Mouse (Mus musculus): ENCODE data around the gene Tenm2. TPM values are rescaled to one million over a fixed set of nuclear protein-coding genes. Genes with fewer than 3 reads are reported as not detected.
A peak's percentile ranks its signal among the peaks of the same experiment; 100 is the strongest.

Gene Tenm2
- polyA plus RNA-seq, 1 experiment from 2014 or later = 0.28 TPM

- H3K4me1 ChIP-seq (ENCODE audit: insufficient read depth) = no peaks in the 10 kb centered on the region
- peak; percentile 63 for TF ChIP-seq CTCF (IDR thresholded peaks at IDR 0.05; ENCODE audit: low read depth)
- H3K27me3 ChIP-seq (ENCODE audit: insufficient read depth, low read length) = no peaks in the 10 kb centered on the region
- H3K27ac ChIP-seq (ENCODE audit: low read depth) = no peak overlapping the region
- H3K9ac ChIP-seq = no peak overlapping the region
- ATAC-seq (ENCODE audit: insufficient read depth) (no peak), DNase-seq (peak; percentile 19)
- no peaks in the 10 kb centered on the region for H3K36me3 ChIP-seq (ENCODE audit: insufficient read depth)
- H3K4me2 ChIP-seq = no peak overlapping the region
- H3K4me3 ChIP-seq (ENCODE audit: low read depth, low read length) = no peak overlapping the region
- H3K9me3 ChIP-seq (ENCODE audit: low read depth, low read length) = no peaks in the 10 kb centered on the region
- WGBS = 74% methylated on average over 4 of the region's 4 CpGs
Measured at GRCm38 (mm10) chr11:36911406-36911805, 324.4 kb downstream of the Tenm2 start.

- H3K4me3 ChIP-seq (ENCODE audit: low read depth, low read length) = no peak overlapping the region
- no peaks in the 10 kb centered on the region for H3K27me3 ChIP-seq (ENCODE audit: insufficient read depth, low read length)
- no peak overlapping the region for H3K4me2 ChIP-seq
- no peak for ATAC-seq (ENCODE audit: insufficient read depth)
- 69% methylated on average over 1 of the region's 1 CpGs for WGBS
- H3K27ac ChIP-seq (ENCODE audit: low read depth) = no peak overlapping the region
- no peak for DNase-seq
- H3K9ac ChIP-seq = no peak overlapping the region
- no peaks in the 10 kb centered on the region for H3K36me3 ChIP-seq (ENCODE audit: insufficient read depth)
- H3K9me3 ChIP-seq (ENCODE audit: low read depth, low read length) = no peaks in the 10 kb centered on the region
- no peaks in the 10 kb centered on the region for H3K4me1 ChIP-seq (ENCODE audit: insufficient read depth)
- TF ChIP-seq CTCF (IDR thresholded peaks at IDR 0.05; ENCODE audit: low read depth) = no peak
Measured at GRCm38 (mm10) chr11:36909036-36909435, 326.7 kb downstream of the Tenm2 start.

GRCm38 (mm10) chr11:36902302-36902701, 333.5 kb downstream of the Tenm2 start:
- Histone ChIP-seq H3K27ac (ENCODE audit: low read depth) (no peak overlapping the region), H3K4me2 (no peak overlapping the region), H3K36me3 (ENCODE audit: insufficient read depth) (no peaks in the 10 kb centered on the region), H3K4me3 (ENCODE audit: low read depth, low read length) (no peak overlapping the region), H3K9me3 (ENCODE audit: low read depth, low read length) (no peaks in the 10 kb centered on the region), H3K9ac (no peak overlapping the region), H3K4me1 (ENCODE audit: insufficient read depth) (no peaks in the 10 kb centered on the region), H3K27me3 (ENCODE audit: insufficient read depth, low read length) (no peaks in the 10 kb centered on the region)
- DNase-seq = no peak
- TF ChIP-seq CTCF (IDR thresholded peaks at IDR 0.05; ENCODE audit: low read depth) = no peak
- ATAC-seq (ENCODE audit: insufficient read depth) = no peak
- 30% methylated on average over 2 of the region's 2 CpGs for WGBS

- DNase-seq (no peak), ATAC-seq (ENCODE audit: insufficient read depth) (no peak)
- no peak overlapping the region for H3K4me2 ChIP-seq
- TF ChIP-seq CTCF (IDR thresholded peaks at IDR 0.05; ENCODE audit: low read depth) = no peak
- no peaks in the 10 kb centered on the region for H3K36me3 ChIP-seq (ENCODE audit: insufficient read depth)
- H3K9ac ChIP-seq = no peak overlapping the region
- 61% methylated on average over 3 of the region's 3 CpGs for whole genome bisulfite sequencing
- H3K9me3 ChIP-seq (ENCODE audit: low read depth, low read length) = no peaks in the 10 kb centered on the region
- H3K27me3 ChIP-seq (ENCODE audit: insufficient read depth, low read length) = no peaks in the 10 kb centered on the region
- no peak overlapping the region for H3K27ac ChIP-seq (ENCODE audit: low read depth)
- H3K4me3 ChIP-seq (ENCODE audit: low read depth, low read length) = no peak overlapping the region
- H3K4me1 ChIP-seq (ENCODE audit: insufficient read depth) = no peaks in the 10 kb centered on the region
Measured at GRCm38 (mm10) chr11:36893061-36893460, 342.7 kb downstream of the Tenm2 start.

- no peak overlapping the region for H3K9ac ChIP-seq
- H3K9me3 ChIP-seq (ENCODE audit: low read depth, low read length) = no peaks in the 10 kb centered on the region
- ATAC-seq (ENCODE audit: insufficient read depth) (no peak), DNase-seq (peak; percentile 30)
- no peaks in the 10 kb centered on the region for H3K27me3 ChIP-seq (ENCODE audit: insufficient read depth, low read length)
- H3K4me1 ChIP-seq (ENCODE audit: insufficient read depth) = no peaks in the 10 kb centered on the region
- no peak for TF ChIP-seq CTCF (IDR thresholded peaks at IDR 0.05; ENCODE audit: low read depth)
- H3K4me3 ChIP-seq (ENCODE audit: low read depth, low read length) = no peak overlapping the region
- H3K4me2 ChIP-seq = no peak overlapping the region
- no peaks in the 10 kb centered on the region for H3K36me3 ChIP-seq (ENCODE audit: insufficient read depth)
- H3K27ac ChIP-seq (ENCODE audit: low read depth) = no peak overlapping the region
- 39% methylated on average over 3 of the region's 3 CpGs for WGBS
Measured at GRCm38 (mm10) chr11:36891106-36891505, 344.7 kb downstream of the Tenm2 start.

GRCm38 (mm10) chr11:36887490-36887889, 348.3 kb downstream of the Tenm2 start:
- Histone ChIP-seq H3K9ac (no peak overlapping the region), H3K36me3 (ENCODE audit: insufficient read depth) (no peaks in the 10 kb centered on the region), H3K27ac (ENCODE audit: low read depth) (no peak overlapping the region), H3K4me1 (ENCODE audit: insufficient read depth) (no peaks in the 10 kb centered on the region), H3K27me3 (ENCODE audit: insufficient read depth, low read length) (no peaks in the 10 kb centered on the region), H3K4me3 (ENCODE audit: low read depth, low read length) (no peak overlapping the region), H3K4me2 (no peak overlapping the region), H3K9me3 (ENCODE audit: low read depth, low read length) (no peaks in the 10 kb centered on the region)
- DNase-seq = no peak
- no peak for TF ChIP-seq CTCF (IDR thresholded peaks at IDR 0.05; ENCODE audit: low read depth)
- no peak for ATAC-seq (ENCODE audit: insufficient read depth)
- WGBS = 46% methylated on average over 7 of the region's 7 CpGs

GRCm38 (mm10) chr11:36886147-36886546, 349.6 kb downstream of the Tenm2 start:
- Histone ChIP-seq H3K4me1 (ENCODE audit: insufficient read depth) (no peaks in the 10 kb centered on the region), H3K27me3 (ENCODE audit: insufficient read depth, low read length) (no peaks in the 10 kb centered on the region), H3K36me3 (ENCODE audit: insufficient read depth) (no peaks in the 10 kb centered on the region), H3K4me2 (no peak overlapping the region), H3K9me3 (ENCODE audit: low read depth, low read length) (no peaks in the 10 kb centered on the region), H3K9ac (no peak overlapping the region), H3K4me3 (ENCODE audit: low read depth, low read length) (no peak overlapping the region), H3K27ac (ENCODE audit: low read depth) (no peak overlapping the region)
- 64% methylated on average over 3 of the region's 3 CpGs for WGBS
- DNase-seq = no peak
- ATAC-seq (ENCODE audit: insufficient read depth) = no peak
- no peak for TF ChIP-seq CTCF (IDR thresholded peaks at IDR 0.05; ENCODE audit: low read depth)

- H3K9ac ChIP-seq = no peak overlapping the region
- ATAC-seq (ENCODE audit: insufficient read depth) (peak; percentile 68), DNase-seq (peak; percentile 61)
- H3K4me3 ChIP-seq (ENCODE audit: low read depth, low read length) = no peak overlapping the region
- no peak for TF ChIP-seq CTCF (IDR thresholded peaks at IDR 0.05; ENCODE audit: low read depth)
- H3K4me2 ChIP-seq = no peak overlapping the region
- no peaks in the 10 kb centered on the region for H3K4me1 ChIP-seq (ENCODE audit: insufficient read depth)
- no peak overlapping the region for H3K27ac ChIP-seq (ENCODE audit: low read depth)
- H3K27me3 ChIP-seq (ENCODE audit: insufficient read depth, low read length) = no peaks in the 10 kb centered on the region
- 32% methylated on average over 4 of the region's 4 CpGs for WGBS
- no peaks in the 10 kb centered on the region for H3K36me3 ChIP-seq (ENCODE audit: insufficient read depth)
- no peaks in the 10 kb centered on the region for H3K9me3 ChIP-seq (ENCODE audit: low read depth, low read length)
Measured at GRCm38 (mm10) chr11:36872961-36873360, 362.8 kb downstream of the Tenm2 start.
